Mouse (Mus musculus) embryo, embryonic 11 days (tissue): Measurements from ENCODE around the gene 4930402F06Rik.

ENCODE experiments used
- DNase-seq: peaks from one replicate; pipeline ENCODE4 v3.0.0-alpha.2; 2015

Gene 4930402F06Rik

DNA sequence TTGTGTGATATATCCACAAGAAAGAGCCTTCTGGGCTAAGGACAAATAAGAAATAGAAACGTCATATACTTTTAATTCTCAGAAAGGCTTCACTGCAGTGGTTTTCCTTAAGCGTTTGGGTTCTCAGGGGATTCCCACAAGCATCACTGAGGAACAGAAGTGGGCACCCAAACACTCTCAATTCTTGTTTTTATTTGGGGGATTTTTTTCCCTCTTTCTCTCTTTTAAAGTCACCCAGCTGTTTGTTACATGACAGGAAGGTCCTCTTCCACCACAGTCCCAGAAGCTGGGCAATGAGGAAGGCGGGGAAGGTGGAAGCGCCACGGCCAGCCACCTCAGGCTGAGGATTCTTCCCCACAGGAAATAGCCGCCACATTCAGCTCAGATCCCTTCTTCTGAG lies 19.5 kb upstream of the 4930402F06Rik start:
- DNase-seq = no peak

DNA sequence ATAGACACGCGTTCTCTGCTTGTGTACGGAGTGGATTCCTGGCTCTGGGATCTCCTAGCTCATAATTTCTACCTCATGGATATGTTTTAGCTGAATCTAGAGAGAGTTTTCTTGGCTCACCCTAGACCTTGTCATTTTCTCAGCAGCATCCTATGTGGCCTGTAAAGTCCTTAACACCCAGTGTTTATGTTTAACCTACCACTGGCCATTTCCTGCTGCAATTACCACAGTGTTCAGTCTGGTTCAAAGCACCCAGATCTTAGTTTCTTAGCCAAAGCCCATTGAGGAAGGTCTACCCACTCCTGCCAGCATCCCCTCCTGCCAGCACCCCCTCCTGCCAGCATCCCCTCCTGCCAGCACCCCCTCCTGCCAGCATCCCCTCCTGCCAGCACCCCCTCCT lies 15.8 kb upstream of the 4930402F06Rik start:
- DNase-seq = no peak

DNA sequence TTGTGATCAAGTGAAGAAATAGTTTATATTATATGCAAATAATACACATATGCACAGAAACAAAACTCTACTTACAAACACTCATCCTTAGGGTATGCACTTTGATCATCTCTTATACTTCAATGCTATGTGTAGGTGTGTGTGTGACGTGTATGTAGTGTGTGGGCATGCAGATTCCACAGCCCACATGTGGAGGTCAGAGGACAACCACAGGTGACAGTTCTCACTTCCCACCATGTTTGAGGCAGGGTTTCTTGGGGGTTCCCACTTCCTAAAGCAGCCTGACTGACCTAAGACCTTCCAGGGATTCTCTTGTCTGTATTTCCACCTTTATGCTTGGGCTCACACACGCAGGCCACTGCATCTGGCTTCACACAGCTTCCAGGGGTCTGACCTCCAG lies 15.3 kb upstream of the 4930402F06Rik start:
- no peak for DNase-seq

DNA sequence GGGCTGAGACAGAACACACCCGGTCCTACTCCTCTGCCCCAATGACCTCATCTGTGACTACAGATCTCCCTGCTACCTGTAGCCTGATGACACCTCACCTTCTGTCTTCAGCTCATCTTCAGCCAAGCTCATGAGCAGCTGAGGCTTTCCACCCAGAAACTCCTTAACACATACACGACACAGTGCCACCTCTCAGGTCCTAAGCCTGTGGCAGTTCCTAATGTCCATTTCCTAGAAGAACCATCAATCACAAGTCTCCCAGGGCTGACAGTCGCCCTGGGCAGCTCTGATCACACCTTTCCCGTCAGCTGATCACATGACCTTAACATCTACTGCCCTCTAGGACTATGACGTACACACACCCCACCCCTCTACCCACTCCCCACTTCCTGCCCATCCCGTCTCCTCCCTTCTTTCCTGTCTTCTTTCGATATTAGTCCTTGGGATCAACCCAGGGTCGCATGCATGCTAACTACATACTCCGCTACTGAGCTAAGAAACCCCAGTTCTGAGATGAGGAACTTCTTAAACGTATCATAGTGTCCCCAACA lies 14.7 kb upstream of the 4930402F06Rik start:
- no peak for DNase-seq

DNA sequence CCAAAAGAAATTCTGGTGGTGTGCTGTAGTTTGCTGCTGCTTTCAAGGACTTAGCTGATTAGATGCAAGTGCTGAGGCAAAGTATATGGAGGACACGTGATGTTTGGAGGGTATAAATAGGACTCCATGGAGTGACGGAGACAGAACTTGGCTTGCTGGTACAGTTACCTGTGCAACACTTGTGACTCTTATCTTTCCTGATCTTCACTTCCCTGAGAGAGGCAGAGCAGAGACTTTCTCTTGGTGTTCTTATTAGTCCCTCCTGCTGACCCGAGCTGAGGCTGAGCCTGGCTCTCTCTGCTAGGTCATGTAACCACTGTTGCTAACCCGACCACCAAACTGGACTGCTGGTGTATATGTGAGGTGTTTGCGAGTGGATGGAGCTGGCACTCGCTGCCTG lies 12.5 kb upstream of the 4930402F06Rik start:
- DNase-seq = no peak

DNA sequence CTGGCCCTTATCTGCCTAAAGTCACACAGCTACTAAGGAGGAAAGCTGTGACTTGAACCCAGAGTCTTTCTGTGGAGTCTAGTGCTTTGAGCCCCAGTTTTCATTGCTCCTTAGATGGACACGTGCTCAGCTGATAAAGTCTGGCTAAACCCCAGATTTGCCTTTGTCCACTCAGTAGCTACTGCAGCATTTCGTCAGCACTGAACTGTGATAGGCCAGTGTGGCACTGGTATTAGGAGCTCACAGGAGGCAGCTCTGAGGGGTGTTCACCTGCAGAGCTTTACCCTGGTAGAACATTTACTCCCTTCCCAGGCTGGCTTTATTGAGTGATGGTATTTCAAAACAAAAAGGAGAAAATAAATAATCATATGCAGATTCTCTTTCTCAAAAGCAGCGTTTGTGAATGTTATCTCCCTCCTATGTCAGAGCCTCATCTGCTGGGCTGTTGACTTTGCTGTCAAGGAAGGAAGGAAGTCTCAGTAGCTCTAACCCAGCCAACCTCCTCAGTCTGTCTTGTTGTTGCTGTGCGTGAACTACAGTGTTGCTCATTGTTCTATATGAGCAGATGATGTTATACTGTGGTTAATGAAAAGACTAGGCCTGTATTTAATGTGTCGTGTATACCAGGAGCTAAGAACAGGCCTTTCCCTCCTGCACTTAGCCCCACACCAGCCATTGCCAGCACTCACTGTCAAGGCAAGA lies 11.6 kb upstream of the 4930402F06Rik start:
- no peak for DNase-seq

DNA sequence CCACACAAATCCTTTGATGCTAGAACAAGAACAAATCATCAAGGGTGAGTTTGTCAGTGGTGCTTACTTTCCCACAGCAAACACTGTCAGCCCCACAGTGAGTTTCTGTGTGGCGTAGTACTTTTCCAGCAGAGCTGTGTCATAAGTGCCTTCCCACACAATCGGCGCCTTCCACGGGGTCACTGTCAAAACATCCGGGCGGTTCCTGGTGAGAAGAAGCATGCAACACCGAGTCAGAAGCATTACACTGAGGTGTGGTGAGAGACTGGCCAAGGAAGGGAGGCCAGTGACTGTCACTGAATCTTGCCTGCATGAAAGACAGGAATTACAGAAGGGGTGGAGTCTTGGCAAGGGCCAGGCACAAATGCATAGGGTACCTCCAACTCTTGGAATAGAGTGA lies 10.9 kb upstream of the 4930402F06Rik start:
- DNase-seq = no peak

DNA sequence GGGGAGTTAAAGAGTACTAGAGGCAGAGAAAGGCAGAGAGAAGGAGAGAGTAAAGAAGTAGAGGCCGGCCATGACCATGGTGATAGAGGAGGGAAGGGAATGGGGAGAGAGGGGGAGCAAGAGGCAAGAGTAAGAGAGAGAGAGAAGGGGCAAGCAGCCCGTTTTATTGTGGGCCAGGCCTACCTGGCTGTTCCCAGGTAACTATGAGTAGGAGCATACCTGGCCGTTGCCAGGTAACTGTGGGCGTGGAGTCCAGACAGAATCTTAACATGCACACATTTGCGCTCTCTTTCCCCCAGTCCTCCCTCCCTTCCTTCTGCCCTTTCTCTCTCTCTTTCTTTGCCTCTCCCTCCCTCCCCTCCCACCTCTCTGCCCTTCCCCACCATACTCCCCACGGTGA lies 10.3 kb upstream of the 4930402F06Rik start:
- no peak for DNase-seq

DNA sequence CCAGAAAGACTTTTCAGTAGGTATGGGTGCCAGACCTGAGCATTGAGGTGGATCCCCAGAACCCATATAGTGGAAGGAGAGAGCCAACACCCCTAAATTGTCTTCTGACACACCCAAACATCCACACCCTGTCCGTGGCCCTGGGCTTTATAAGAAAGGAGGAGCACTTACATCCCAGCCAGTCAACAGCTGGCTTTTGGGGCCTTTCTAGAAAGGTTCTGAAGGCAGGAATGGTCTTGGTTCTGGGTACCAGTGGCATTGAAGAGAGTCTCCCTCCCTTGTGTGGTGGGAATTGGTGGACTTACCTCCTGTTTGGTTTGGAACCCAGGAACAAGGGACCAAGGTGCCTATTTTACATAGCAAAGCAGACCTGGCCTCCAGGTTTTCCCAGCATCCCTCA lies 9.6 kb upstream of the 4930402F06Rik start:
- no peak for DNase-seq

DNA sequence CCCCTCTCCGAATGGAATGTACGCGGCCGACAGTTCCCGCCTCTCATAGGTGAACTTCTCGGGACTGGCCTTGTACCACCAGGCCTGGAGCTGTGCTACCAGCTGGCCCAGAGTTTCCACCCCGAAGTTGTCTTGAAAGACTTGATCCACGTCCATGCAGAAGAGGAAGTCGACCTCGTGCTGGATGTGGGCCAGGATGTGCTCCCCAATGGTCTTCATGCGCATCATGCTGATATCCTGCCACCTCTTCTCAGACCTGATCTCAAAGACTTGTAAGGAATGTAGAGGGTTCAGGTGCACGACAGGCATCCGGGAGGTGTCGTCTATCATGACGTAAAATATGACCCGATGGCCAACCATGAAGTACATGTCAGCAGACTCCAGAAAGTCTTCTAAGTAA lies 5.4 kb upstream of the 4930402F06Rik start:
- DNase-seq = no peak

DNA sequence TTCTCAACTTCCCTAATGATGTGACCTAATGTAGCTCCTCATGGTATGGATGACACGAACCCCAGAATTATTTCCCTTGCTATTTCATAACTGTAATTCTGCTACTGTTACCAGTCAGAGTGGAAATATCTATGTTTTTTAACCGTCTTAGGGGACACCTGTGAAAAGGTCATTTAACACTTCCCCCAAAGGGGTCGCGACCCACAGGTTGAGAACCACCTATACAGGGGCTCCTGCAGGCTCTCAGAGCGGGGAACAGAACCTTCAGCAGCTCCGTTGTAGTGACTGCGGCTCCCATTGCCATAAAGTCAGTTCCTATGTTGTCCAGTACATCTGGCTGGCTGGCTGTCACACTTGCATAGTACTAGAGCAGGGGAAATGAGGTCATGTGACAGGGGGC lies 3.8 kb upstream of the 4930402F06Rik start:
- DNase-seq = no peak

DNA sequence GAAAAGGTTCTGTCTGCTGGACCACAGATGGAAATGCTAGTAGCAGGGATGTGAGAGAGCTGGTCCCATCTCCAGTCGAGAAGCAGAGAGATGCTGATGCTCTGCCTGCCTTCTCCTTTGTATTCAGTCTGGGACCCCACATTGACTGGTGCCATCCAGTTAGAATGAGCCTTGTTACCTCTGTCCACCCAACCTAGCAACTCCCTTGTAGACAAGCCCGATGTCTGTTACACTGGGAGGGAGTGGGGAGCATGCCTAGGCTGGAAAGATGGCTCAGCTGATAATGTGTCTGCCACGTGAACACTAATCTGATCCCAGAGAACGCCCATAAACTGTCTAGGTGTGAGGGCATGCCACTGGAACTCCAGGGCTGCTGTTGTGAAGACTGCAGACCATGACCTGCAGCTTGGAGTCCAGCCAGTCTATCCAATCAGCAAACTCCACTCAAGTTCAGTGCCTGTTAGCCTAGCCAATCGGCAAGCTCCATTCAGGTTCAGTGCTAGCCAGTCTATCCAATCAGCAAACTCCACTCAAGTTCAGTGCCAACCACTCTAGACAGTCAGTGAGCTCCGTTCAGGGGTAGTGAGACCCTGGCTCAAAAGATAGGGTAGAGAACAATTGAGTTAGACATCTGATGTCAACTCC lies 1.3 kb upstream of the 4930402F06Rik start:
- no peak for DNase-seq

DNA sequence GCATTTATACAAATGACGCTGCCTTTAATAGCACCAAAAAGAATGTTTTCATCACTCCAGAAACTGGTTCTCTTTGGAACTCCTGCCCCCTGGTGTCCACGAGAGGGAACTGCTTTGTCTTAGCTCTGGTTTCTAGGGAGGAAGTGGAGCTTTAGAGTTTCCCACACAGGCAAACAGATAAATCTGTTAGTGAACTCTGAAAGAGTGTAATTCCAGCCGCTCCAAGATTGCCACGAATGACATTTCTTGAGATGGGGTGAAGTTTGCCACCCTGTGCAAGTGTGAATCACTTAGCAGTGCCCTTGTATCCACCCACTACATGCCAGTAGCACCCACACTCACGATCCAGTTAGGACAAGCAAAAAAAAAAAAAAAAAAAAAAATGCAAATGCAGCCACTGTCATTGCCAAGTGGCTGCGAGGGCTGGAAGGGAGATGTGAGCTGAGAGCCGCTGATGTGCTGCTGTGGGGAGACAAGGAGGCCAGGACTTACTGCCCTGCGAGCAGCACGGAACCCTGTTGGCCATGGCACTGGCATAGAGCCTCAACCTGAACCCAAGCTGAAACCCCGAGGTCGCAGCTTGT lies 707 bp upstream of the 4930402F06Rik start:
- peak; percentile 64 for DNase-seq

DNA sequence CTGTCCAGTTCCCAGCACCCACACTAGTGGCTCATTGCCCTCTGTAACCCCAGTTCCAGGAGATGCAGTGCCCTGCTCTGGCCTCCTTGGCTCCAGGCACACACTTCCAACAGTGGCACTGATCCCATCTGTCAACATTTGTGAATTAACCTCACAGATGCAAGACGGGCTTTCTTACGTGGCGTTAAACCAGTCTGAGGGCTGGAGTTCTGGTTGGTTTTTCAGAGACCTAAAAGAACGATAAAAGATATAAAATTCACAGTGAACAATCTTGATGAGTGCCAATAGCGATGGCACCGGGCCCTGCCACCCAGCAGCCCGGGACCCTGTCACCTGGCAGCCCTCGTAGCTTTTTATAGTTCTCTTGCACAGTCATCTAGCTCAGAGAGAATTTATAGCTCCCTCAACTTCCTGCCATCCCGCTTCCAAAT lies 11.5 kb downstream of the 4930402F06Rik start:
- DNase-seq = no peak

DNA sequence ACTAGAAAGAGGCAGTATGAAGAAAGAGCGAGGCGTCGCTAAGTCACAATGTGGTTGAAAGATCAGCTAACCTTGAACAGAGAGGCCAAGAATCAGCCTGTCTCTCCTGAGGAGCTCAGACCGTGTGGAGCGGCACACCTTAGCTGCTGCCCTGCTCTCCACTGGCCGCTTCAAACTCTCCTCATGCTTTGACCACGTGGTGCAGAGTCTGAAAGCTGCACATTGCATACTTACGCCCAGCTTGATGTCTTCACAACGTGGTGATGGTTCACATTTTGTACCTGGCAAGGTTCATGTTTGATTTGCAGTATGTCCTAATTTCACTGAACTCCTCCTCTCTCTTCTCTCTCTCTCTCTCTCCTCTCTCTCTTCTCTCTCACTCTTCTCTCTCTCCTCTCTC lies 17.7 kb downstream of the 4930402F06Rik start:
- DNase-seq = no peak

DNA sequence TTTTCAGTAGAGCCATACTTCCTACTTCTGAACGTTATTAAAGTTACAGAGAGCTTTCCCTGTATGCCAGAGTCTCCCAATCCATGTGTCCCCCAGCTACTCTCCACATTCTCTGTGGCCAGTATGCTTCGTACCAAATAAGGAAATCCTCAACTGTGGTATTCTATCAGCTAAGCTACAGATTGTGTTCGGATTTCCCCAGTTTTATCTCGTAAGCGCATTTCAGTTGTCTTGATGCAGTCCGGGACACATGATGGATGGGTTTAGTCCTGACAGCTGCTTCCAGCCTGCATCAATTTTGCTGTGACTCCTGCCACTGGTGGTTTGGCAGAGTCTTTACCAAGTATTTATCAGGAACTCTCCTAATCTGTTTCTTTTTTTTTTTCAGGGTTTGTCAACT lies 19.4 kb downstream of the 4930402F06Rik start:
- DNase-seq = no peak

DNA sequence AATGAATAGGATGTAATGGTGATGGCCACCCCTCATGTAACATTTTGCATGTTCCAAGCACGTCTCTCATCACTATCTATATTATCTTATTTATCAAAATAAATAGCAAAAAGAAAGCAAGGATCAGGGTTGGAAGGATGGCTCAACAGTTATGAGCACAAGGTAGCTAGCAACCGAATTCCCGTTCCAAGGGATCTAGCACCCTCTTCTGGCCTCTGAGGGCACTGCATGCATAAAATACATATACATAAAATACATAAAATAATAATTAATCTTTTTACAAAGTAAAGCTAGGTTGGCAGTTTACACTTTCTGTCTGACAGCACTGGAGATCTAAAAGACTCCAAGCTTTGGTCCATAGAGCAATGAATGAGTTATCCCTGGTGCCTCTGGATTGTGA lies 24.0 kb downstream of the 4930402F06Rik start:
- DNase-seq = peak; percentile 56

DNA sequence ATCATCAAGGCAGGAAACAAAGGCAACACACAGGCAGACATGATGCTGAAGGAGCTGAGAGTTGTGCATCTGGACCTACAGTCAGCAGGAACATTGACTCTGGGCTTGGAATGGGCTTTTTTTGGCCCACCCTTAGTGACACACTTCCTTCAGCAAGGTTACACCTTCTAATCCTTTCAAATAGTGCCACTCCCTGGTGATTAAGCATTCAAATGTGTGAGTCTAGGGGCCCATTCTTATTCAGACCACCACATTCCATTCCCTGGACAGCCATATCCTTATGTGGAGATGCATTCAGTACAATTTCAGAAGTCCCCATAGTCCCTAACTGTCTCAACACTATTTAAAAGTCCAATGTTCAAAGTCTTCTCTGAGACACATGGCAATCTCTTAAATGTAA lies 26.3 kb downstream of the 4930402F06Rik start:
- DNase-seq = no peak

DNA sequence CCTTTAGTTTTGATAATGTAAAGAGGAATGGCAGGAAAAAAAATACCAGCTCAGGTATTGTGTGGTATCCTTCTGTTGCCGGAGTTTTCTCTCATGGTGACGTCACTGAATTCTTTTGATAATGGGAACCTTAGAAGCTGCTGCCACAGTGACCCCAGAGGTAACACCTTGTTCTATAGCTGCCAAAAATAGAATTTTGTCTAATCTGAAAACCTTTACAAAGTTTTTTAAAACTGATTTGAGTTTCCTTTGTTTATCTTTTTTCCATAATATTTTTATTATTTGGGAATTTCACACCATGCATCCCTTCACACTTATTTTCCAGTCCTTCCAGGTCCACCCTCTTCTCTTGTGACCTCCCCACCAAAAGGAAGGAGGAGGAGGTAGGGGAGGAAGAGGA lies 29.3 kb downstream of the 4930402F06Rik start, which contains the start of gene 4930568D16Rik:
TSS of gene 4930568D16Rik (minus strand) at position 101 of the 400 bp plus-strand sequence.
- no peak for DNase-seq

DNA sequence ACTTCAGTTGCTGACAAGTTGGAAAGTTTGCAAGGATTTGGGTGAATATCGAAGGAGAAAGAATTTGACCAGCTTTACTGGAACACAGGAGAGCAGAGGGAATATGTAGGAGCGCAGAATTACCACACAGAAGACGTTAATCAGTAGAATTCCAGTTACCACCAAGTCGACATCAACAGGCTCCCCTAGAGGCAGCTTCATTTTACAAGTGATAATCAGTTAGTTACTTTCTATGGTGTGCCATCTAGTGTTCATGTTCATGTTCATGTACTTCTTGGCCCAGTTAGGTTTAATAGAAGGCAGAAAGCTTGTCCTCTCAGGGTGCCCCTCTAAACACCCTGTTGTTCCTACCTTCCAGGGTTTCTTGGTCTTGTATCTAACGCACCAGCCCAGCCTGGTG lies 47.8 kb downstream of the 4930402F06Rik start:
- peak; percentile 55 for DNase-seq

DNA sequence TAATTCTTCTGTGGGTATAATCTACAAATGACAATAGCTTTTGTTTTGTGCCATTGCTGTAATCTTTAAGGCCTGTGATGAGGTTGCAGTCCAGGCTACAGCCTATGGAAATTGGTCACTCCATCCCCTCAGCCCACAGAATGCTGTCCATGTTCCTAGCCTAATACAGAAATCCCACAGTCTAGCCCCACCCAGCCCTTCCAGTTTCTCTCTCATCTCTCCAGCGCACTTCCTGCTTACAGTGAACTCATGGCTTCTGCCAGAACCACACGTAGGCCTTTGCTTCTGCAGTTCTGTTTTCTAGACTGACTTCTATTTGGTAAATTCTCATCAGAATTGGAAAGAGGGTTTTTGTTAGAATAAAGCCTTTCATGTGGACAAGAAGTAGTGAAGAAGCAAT lies 51.0 kb downstream of the 4930402F06Rik start:
- no peak for DNase-seq

DNA sequence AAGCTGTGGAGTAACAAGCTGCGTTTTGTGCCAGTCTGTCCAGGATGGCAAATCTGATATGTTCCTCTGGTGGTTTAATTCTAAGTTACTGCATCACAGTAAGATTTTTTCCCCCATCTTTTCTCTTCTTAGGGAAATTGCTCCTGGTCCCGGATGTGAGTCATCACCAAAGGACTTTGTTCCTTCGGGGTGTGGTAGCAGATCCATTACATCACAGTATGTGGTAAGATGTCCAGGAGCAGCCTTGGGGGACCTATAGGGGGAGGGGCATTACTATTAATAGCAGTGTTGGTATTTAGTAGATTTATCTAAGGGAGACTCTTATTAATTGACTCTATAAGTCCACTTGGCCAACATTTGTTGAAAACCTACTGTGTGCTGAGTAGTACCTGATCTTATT lies 54.4 kb downstream of the 4930402F06Rik start:
- DNase-seq = no peak

DNA sequence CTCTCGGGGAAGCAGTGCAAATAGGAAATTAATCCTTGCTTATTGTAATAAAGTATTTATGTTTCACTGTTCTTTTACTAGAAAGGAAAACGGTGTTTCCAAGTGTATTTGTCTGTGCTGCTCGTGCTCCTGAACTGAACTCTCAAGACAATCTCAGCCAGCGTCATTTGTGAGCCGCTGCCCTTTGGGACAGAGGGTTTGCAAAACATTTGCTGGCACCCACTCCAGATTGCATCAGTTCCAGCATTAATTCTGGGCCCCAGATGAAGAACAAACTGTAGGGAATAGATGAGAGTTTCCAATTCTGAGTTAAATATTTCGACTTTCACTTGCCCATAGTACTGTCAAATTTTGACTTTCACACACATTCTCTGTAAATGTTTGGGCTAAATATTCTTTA lies 58.3 kb downstream of the 4930402F06Rik start:
- no peak for DNase-seq

DNA sequence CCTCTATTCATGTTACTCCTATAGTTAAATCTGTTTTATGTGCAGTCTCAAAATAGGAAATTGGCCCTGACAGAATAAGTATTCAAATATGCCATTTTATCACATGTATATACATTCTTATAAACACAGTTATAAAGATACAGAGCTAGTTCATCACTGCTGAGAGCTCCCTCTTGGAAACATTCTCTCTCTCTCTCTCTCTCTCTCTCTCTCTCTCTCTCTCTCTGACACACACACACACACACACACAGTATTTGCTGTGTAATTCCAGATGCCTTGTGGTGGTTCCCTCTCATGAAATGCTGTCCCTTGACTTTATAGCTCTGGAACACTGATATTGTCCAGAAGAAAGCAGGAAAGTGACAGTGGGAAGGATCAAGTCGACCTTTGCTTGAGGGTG lies 58.9 kb downstream of the 4930402F06Rik start:
- DNase-seq = no peak
